Mouse (Mus musculus) G1E (cell line): ENCODE measurements around the gene Otop3. TPM values are rescaled to one million over a fixed set of nuclear protein-coding genes. Genes with fewer than 3 reads are reported as not detected.

Experiments used
- ATAC-seq: 2 replicates; pipeline ENCODE4 v1.8.0; 2016; ENCODE audit warnings: mild to moderate bottlenecking; ENCODE audit not compliant: insufficient number of reproducible peaks, poor library complexity, low FRiP score, severe bottlenecking; ENCODE audit errors: extremely low read depth
- DNase-seq: peaks from one replicate; pipeline ENCODE4 v3.0.0; 2012; ENCODE audit warnings: low spot score
- H3K27me3 ChIP-seq: 2 replicates; pipeline ENCODE4 v1.6.1; 2012; ENCODE audit warnings: mild to moderate bottlenecking, low read length, inconsistent platforms; ENCODE audit not compliant: insufficient read depth
- H3K36me3 ChIP-seq: replicated peaks from 2 replicates; pipeline ENCODE3; 2012; ENCODE audit warnings: mild to moderate bottlenecking, inconsistent platforms
- H3K4me1 ChIP-seq: 2 replicates; pipeline ENCODE4 v1.6.1; 2012; ENCODE audit warnings: low read depth, low read length, inconsistent platforms, mixed read lengths; ENCODE audit not compliant: insufficient read depth
- H3K4me3 ChIP-seq: 2 replicates; pipeline ENCODE4 v1.5.1; 2012; ENCODE audit warnings: low read depth, mild to moderate bottlenecking, inconsistent platforms, low read length, moderate library complexity, mixed read lengths
- H3K9me3 ChIP-seq: replicated peaks from 2 replicates; pipeline ENCODE4 v1.6.1; 2012; ENCODE audit warnings: inconsistent platforms
- CTCF ChIP-seq: IDR thresholded peaks from 2 replicates; pipeline ENCODE4 v1.5.1; 2012; ENCODE audit warnings: low read depth, low read length, inconsistent platforms, mixed read lengths
- GATA1 ChIP-seq: IDR thresholded peaks from 2 replicates; pipeline ENCODE4 v1.6.1; 2012; ENCODE audit warnings: borderline replicate concordance, low read length, inconsistent platforms, mixed read lengths
- GATA2 ChIP-seq: IDR thresholded peaks from 2 replicates; pipeline ENCODE4 v1.6.1; 2012; ENCODE audit warnings: low read depth, low read length, inconsistent platforms, borderline replicate concordance
- POLR2AphosphoS5 ChIP-seq: IDR thresholded peaks from 2 replicates; pipeline ENCODE4 v1.6.1; 2012; ENCODE audit warnings: low read depth, low read length, inconsistent platforms; ENCODE audit not compliant: insufficient replicate concordance
- TAL1 ChIP-seq: conservative IDR thresholded peaks from 2 replicates; pipeline ENCODE4 v1.6.1; 2012; ENCODE audit warnings: low read depth, low read length, inconsistent platforms, mixed read lengths
- polyA plus RNA-seq: library from polyadenylated mRNA; stranded (reverse); fragments of >175 nt; gene quantifications from 2 replicates; pipeline ENCODE4 v1.2.3, GENCODE M21; 2012
- total RNA-seq, 2 experiments: library from RNA; stranded (forward) in 1 of 2; stranded (reverse) in 1 of 2; fragments of 200-1000 nt in 1 of 2; fragments of >200 nt in 1 of 2; fragmentation: Nextera tagmentation in 1 of 2; gene quantifications; 2 replicates each; pipeline ENCODE4 v1.2.3; 2014 to 2017

Otop3 gene
- total and polyA plus RNA-seq, 3 experiments, result not detected

DNA sequence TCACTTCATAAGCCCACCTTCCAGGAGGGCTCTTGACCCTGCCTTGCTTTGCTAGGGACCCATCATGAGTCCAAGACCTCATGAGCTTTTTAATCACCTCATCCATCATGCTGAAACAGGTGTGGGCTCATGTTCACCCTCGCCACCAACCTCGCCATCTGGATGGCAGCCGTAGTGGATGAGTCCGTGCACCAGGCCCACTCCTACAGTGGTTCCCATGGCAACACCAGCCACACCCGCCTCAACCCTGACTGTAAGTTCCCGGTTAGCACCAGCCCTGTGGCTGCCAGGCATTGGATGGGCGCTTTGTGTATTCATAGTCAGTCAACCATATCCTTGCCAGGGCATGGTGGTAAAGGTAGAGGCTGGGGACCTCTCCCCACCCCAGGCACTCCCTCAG lies 7.8 kb upstream of the Otop3 start:
- H3K4me3 ChIP-seq, result no peak overlapping the region
- ATAC-seq (no peak), DNase-seq (no peak)
- H3K4me1 ChIP-seq, result no peaks in the 10 kb centered on the region; the same call in 1 of the 2 replicates
- TF ChIP-seq GATA1 (no peak), CTCF (no peak), GATA2 (no peak)
- no peaks in the 10 kb centered on the region for H3K36me3 ChIP-seq
- H3K27me3 ChIP-seq, result peaks cover 9% of the 10 kb centered on the region; the same call in 1 of the 2 replicates
- no peaks in the 10 kb centered on the region for H3K9me3 ChIP-seq

DNA sequence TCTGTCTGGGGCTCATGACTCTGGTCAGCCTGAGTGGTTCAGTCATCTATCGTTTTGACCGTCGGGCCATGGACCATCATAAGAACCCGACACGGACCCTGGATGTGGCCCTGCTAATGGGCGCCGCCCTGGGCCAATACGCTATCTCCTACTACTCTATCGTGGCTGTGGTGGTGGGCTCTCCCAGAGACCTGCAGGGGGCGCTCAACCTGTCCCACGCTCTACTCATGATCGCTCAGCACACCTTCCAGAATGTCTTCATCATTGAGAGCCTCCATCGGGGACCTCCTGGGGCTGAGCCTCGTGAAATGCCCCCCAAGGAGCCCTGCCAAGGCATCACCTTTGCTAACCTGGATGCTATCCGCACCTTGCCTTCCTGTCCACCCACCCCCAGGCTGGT lies 5.2 kb upstream of the Otop3 start:
- TF ChIP-seq GATA1 (no peak), TAL1 (no peak), POLR2AphosphoS5 (no peak), GATA2 (no peak), CTCF (no peak)
- H3K36me3 ChIP-seq, result no peaks in the 10 kb centered on the region
- DNase-seq (no peak), ATAC-seq (no peak)
- H3K4me3 ChIP-seq, result no peak overlapping the region
- no peaks in the 10 kb centered on the region for H3K4me1 ChIP-seq
- peaks cover 3% of the 10 kb centered on the region for H3K27me3 ChIP-seq
- H3K9me3 ChIP-seq, result no peaks in the 10 kb centered on the region

DNA sequence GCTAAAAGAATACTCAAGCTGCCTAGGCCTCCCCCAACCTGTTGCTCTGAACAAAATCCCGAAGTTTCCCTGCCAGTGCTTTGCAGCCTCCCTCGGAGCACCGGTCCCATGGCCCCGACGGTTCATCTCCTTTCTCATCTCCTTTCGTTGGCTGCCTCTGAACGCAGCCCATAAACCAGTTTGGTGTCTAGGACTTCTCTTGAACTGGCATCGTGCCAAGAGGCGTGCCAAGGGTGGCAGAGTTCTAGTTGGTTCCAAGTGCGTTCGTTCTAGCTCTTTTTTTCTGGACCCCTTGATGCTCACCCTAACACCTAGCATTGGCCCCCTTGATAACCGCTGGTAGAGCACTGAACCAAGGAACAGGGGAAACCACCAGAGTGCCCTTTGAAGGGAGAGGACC lies 692 bp downstream of the Otop3 start:
- no peak for ATAC-seq
- TF ChIP-seq TAL1 (no peak), GATA1 (no peak), POLR2AphosphoS5 (no peak), CTCF (no peak), GATA2 (no peak)
- no peaks in the 10 kb centered on the region for H3K36me3 ChIP-seq

DNA sequence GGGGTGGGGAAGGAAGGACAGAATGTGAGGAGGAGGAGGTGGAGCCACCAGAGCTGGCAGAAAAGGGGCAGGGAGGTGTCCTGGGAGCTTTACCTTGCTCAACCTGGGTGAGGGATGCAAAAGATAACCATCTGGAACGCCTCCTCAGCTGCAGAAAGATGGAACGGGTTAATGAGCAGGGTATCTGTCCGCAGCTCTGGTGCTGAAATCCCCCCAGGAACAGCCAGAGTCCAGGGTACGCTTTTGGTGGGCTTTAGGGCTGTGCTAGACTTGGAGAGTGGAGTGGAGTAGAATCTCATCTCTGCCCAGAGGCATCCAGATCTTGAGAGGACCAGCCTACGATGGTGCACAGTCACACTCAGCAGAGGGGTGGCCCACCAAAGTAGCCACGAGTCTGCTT lies 1.6 kb downstream of the Otop3 start:
- H3K4me1 ChIP-seq, result no peaks in the 10 kb centered on the region
- DNase-seq (no peak), ATAC-seq (no peak)

More for the DNA sequence above, 692 bp downstream of the Otop3 start:
- no peaks in the 10 kb centered on the region for H3K4me1 ChIP-seq
- H3K4me3 ChIP-seq, result no peak overlapping the region
- no peaks in the 10 kb centered on the region for H3K9me3 ChIP-seq
- H3K27me3 ChIP-seq, result peaks cover 9% of the 10 kb centered on the region
- DNase-seq, result no peak

DNA sequence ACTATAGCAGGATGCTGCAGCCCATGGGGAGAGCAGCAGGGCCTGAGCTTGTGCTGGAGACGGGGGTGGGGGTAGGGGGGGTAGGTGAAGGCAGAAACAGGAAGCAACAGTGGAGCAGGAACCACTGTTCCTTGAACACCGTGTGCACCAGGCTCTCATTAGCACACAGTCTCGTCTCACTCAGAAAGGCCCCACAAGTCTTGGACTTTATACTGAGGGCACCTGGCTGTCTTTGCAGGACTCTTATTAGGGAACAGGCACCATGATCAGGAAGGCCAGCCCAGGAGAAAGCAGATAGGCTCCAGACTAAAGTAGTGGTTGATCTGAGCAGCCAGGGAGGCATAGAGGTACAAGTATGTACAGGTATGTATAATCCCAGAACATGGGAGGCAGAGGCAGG lies 2.8 kb downstream of the Otop3 start:
- TF ChIP-seq GATA1, result no peak
- TF ChIP-seq CTCF, result no peak
- no peak for TF ChIP-seq TAL1
- TF ChIP-seq GATA2, result no peak
- TF ChIP-seq POLR2AphosphoS5, result no peak
- no peak for ATAC-seq
- Histone ChIP-seq H3K4me3 (no peak overlapping the region), H3K9me3 (no peaks in the 10 kb centered on the region), H3K36me3 (no peaks in the 10 kb centered on the region), H3K4me1 (no peaks in the 10 kb centered on the region), H3K27me3 (peaks cover 12% of the 10 kb centered on the region)
- no peak for DNase-seq

More for the DNA sequence above, 1.6 kb downstream of the Otop3 start:
- no peak for TF ChIP-seq GATA1
- no peak for TF ChIP-seq POLR2AphosphoS5
- no peak for TF ChIP-seq GATA2
- TF ChIP-seq CTCF, result no peak
- TF ChIP-seq TAL1, result no peak
- Histone ChIP-seq H3K27me3 (peaks cover 9% of the 10 kb centered on the region), H3K36me3 (no peaks in the 10 kb centered on the region), H3K9me3 (no peaks in the 10 kb centered on the region), H3K4me3 (no peak overlapping the region)

DNA sequence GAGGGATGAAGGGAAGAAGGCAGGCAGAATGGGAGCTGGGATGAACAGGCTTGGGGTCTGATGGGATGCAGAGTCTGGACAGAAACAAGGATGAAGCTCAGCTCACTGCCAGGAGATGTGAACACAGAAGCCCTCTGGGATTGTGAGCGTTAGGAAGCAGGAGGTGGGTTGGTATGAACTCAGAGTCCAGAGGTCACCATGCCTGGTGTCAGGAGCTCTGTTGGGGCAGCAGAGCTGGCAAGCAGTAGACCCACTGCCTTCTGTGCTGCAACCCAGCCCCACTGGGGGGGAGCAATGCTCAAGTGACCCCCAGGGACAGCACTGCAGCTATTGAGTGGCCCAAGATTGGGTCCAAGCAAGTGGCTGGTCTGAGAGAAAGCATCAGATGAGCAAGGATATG lies 3.3 kb downstream of the Otop3 start:
- TF ChIP-seq GATA2, result no peak
- TF ChIP-seq POLR2AphosphoS5, result no peak
- TF ChIP-seq CTCF, result no peak
- TF ChIP-seq GATA1, result no peak
- no peak for TF ChIP-seq TAL1
- H3K27me3 ChIP-seq, result peaks cover 12% of the 10 kb centered on the region
- no peaks in the 10 kb centered on the region for H3K36me3 ChIP-seq
- no peaks in the 10 kb centered on the region for H3K9me3 ChIP-seq
- DNase-seq (no peak), ATAC-seq (no peak)
- no peaks in the 10 kb centered on the region for H3K4me1 ChIP-seq
- H3K4me3 ChIP-seq, result no peak overlapping the region
